Mouse (Mus musculus): ENCODE results near the gene Nedd4.
A peak's percentile ranks its signal among the peaks of the same experiment; 100 is the strongest.

The Nedd4 gene

GRCm38 (mm10) chr9:72721221-72721620 lies 59.1 kb downstream of the Nedd4 start:
- no peak for DNase-seq (ENCODE audit: extremely low read depth, low read depth)

- DNase-seq (ENCODE audit: extremely low read depth, low read depth): no peak
Observed at GRCm38 (mm10) chr9:72722622-72723021, 60.5 kb downstream of the Nedd4 start.

- DNase-seq (ENCODE audit: extremely low read depth, low read depth): no peak
Observed at GRCm38 (mm10) chr9:72724491-72725221, 62.5 kb downstream of the Nedd4 start.

GRCm38 (mm10) chr9:72733966-72734365 lies 71.8 kb downstream of the Nedd4 start:
- DNase-seq (ENCODE audit: extremely low read depth, low read depth): peak; percentile 41

GRCm38 (mm10) chr9:72735822-72736410 lies 73.8 kb downstream of the Nedd4 start:
- DNase-seq (ENCODE audit: extremely low read depth, low read depth): peak; percentile 33

- no peak for DNase-seq (ENCODE audit: extremely low read depth, low read depth)
Observed at GRCm38 (mm10) chr9:72741206-72741605, 79.1 kb downstream of the Nedd4 start.

- DNase-seq (ENCODE audit: extremely low read depth, low read depth): no peak
Observed at GRCm38 (mm10) chr9:72746278-72746677, 84.1 kb downstream of the Nedd4 start.

GRCm38 (mm10) chr9:72750272-72750671 lies 88.1 kb downstream of the Nedd4 start:
- DNase-seq (ENCODE audit: extremely low read depth, low read depth): no peak

- DNase-seq (ENCODE audit: extremely low read depth, low read depth): no peak
Observed at GRCm38 (mm10) chr9:72752656-72753055, 90.5 kb downstream of the Nedd4 start.

- no peak for DNase-seq (ENCODE audit: extremely low read depth, low read depth)
Observed at GRCm38 (mm10) chr9:72753741-72754140, 91.6 kb downstream of the Nedd4 start.

- DNase-seq (ENCODE audit: extremely low read depth, low read depth): no peak
Observed at GRCm38 (mm10) chr9:72757143-72757542, 95.0 kb downstream of the Nedd4 start.

GRCm38 (mm10) chr9:72758705-72759131 lies 96.6 kb downstream of the Nedd4 start:
- DNase-seq (ENCODE audit: extremely low read depth, low read depth): no peak

- DNase-seq (ENCODE audit: extremely low read depth, low read depth): no peak
Observed at GRCm38 (mm10) chr9:72763050-72763718, 101.0 kb downstream of the Nedd4 start.

GRCm38 (mm10) chr9:72766789-72767349 lies 104.7 kb downstream of the Nedd4 start:
- DNase-seq (ENCODE audit: extremely low read depth, low read depth): peak; percentile 50

- DNase-seq (ENCODE audit: extremely low read depth, low read depth): no peak
Observed at GRCm38 (mm10) chr9:72775022-72775421, 112.9 kb downstream of the Nedd4 start.

- DNase-seq (ENCODE audit: extremely low read depth, low read depth): no peak
Observed at GRCm38 (mm10) chr9:72779004-72779403, 116.9 kb downstream of the Nedd4 start.

- DNase-seq (ENCODE audit: extremely low read depth, low read depth): no peak
Observed at GRCm38 (mm10) chr9:72779733-72780132, 117.6 kb downstream of the Nedd4 start.

GRCm38 (mm10) chr9:72780694-72781093 lies 118.5 kb downstream of the Nedd4 start:
- no peak for DNase-seq (ENCODE audit: extremely low read depth, low read depth)

GRCm38 (mm10) chr9:72781466-72781865 lies 119.3 kb downstream of the Nedd4 start:
- no peak for DNase-seq (ENCODE audit: extremely low read depth, low read depth)

- DNase-seq (ENCODE audit: extremely low read depth, low read depth): no peak
Observed at GRCm38 (mm10) chr9:72782121-72782520, 120.0 kb downstream of the Nedd4 start.

GRCm38 (mm10) chr9:72787732-72788131 lies 125.6 kb downstream of the Nedd4 start:
- no peak for DNase-seq (ENCODE audit: extremely low read depth, low read depth)
